Mouse (Mus musculus): ENCODE measurements at regions not wholly inside any gene's neighbourhood (a gene's known extent, or its start where the extent isn't known, plus 50 kb on each side); places are given as distances from the start of the nearest gene placed in this dataset.
"Not testable (repeated sequence)": the region's sequence is repeated elsewhere in the genome, so short reads cannot be mapped to it uniquely, and the experiment has no call there.

- H3K27me3 ChIP-seq (replicated peaks; ENCODE audit: control insufficient read depth, insufficient read depth, low read length), result no peaks in the 10 kb centered on the region
- TF ChIP-seq CTCF (IDR thresholded peaks at IDR 0.05; ENCODE audit: low read depth), result no peak
- peaks cover 47% of the 10 kb centered on the region for H3K9me3 ChIP-seq (ENCODE audit: control insufficient read depth)
These were observed 404.0 kb upstream of the Gm12887 start for GRCm38 (mm10) chr4:122025866-122026265.

GRCm38 (mm10) chr4:122022854-122023253 is 401.0 kb upstream of the Gm12887 start:
- H3K4me2 ChIP-seq (replicated peaks; ENCODE audit: low read depth), result no peak overlapping the region
- TF ChIP-seq CTCF (IDR thresholded peaks at IDR 0.05; ENCODE audit: low read depth), result no peak
- no peak for ATAC-seq
- no peak overlapping the region for H3K9ac ChIP-seq (ENCODE audit: low read depth, low read length)
- WGBS, result 85% methylated on average over 15 of the region's 15 CpGs
- peaks cover 54% of the 10 kb centered on the region for H3K9me3 ChIP-seq (ENCODE audit: control insufficient read depth)
- H3K4me1 ChIP-seq (replicated peaks; ENCODE audit: control insufficient read depth, insufficient read depth, low read length), result no peaks in the 10 kb centered on the region
- no peaks in the 10 kb centered on the region for H3K36me3 ChIP-seq (ENCODE audit: control insufficient read depth, insufficient read depth)
- H3K27ac ChIP-seq (ENCODE audit: low read depth, low read length), result no peak overlapping the region
- H3K4me3 ChIP-seq (ENCODE audit: low read depth, low read length), result no peak overlapping the region
- no peaks in the 10 kb centered on the region for H3K27me3 ChIP-seq (replicated peaks; ENCODE audit: control insufficient read depth, insufficient read depth, low read length)

More at GRCm38 (mm10) chr4:122025866-122026265, 404.0 kb upstream of the Gm12887 start:
- ATAC-seq, result no peak
- H3K4me2 ChIP-seq (replicated peaks; ENCODE audit: low read depth), result no peak overlapping the region
- no peaks in the 10 kb centered on the region for H3K4me1 ChIP-seq (replicated peaks; ENCODE audit: control insufficient read depth, insufficient read depth, low read length)
- no peak overlapping the region for H3K4me3 ChIP-seq (ENCODE audit: low read depth, low read length)
- H3K36me3 ChIP-seq (ENCODE audit: control insufficient read depth, insufficient read depth), result no peaks in the 10 kb centered on the region
- H3K27ac ChIP-seq (ENCODE audit: low read depth, low read length), result no peak overlapping the region
- 86% methylated on average over 1 of the region's 1 CpGs for WGBS
- no peak overlapping the region for H3K9ac ChIP-seq (ENCODE audit: low read depth, low read length)

- H3K9me3 ChIP-seq (ENCODE audit: control insufficient read depth), result peaks cover 41% of the 10 kb centered on the region
- 95% methylated on average over 26 of the region's 26 CpGs for WGBS
- not testable (repeated sequence) for H3K27me3 ChIP-seq (replicated peaks; ENCODE audit: control insufficient read depth, insufficient read depth, low read length)
These were observed 387.1 kb upstream of the Gm12887 start for GRCm38 (mm10) chr4:122008938-122009459.

GRCm38 (mm10) chr4:122008168-122008839 is 386.4 kb upstream of the Gm12887 start:
- ATAC-seq, result 0 out of 2 replicates have a peak, but pooled peaks have one; percentile 31
- Histone ChIP-seq H3K4me3 (ENCODE audit: low read depth, low read length) (no peak overlapping the region), H3K9ac (ENCODE audit: low read depth, low read length) (no peak overlapping the region), H3K36me3 (ENCODE audit: control insufficient read depth, insufficient read depth) (no peaks in the 10 kb centered on the region), H3K4me1 (replicated peaks; ENCODE audit: control insufficient read depth, insufficient read depth, low read length) (no peaks in the 10 kb centered on the region), H3K9me3 (ENCODE audit: control insufficient read depth) (peaks cover 46% of the 10 kb centered on the region), H3K4me2 (replicated peaks; ENCODE audit: low read depth) (no peak overlapping the region), H3K27me3 (replicated peaks; ENCODE audit: control insufficient read depth, insufficient read depth, low read length) (no peaks in the 10 kb centered on the region), H3K27ac (ENCODE audit: low read depth, low read length) (no peak overlapping the region)
- WGBS, result 94% methylated on average over 39 of the region's 39 CpGs
- TF ChIP-seq CTCF (IDR thresholded peaks at IDR 0.05; ENCODE audit: low read depth), result no peak

More at GRCm38 (mm10) chr4:122008938-122009459, 387.1 kb upstream of the Gm12887 start:
- not testable (repeated sequence) for H3K36me3 ChIP-seq (ENCODE audit: control insufficient read depth, insufficient read depth); H3K4me2 ChIP-seq (replicated peaks; ENCODE audit: low read depth); H3K4me3 ChIP-seq (ENCODE audit: low read depth, low read length); H3K27ac ChIP-seq (ENCODE audit: low read depth, low read length); H3K4me1 ChIP-seq (replicated peaks; ENCODE audit: control insufficient read depth, insufficient read depth, low read length); H3K9ac ChIP-seq (ENCODE audit: low read depth, low read length)
- ATAC-seq, result 0 out of 2 replicates have a peak, but pooled peaks have one; percentile 31

GRCm38 (mm10) chr4:121986741-121987140 is 364.8 kb upstream of the Gm12887 start:
- no peak for ATAC-seq

GRCm38 (mm10) chr4:121985371-121985770 is 363.5 kb upstream of the Gm12887 start:
- H3K36me3 ChIP-seq (ENCODE audit: control insufficient read depth, insufficient read depth), result no peaks in the 10 kb centered on the region
- no peaks in the 10 kb centered on the region for H3K4me1 ChIP-seq (replicated peaks; ENCODE audit: control insufficient read depth, insufficient read depth, low read length)
- peaks cover 22% of the 10 kb centered on the region for H3K9me3 ChIP-seq (ENCODE audit: control insufficient read depth)
- WGBS, result 56% methylated on average over 1 of the region's 1 CpGs
- H3K4me2 ChIP-seq (replicated peaks; ENCODE audit: low read depth), result no peak overlapping the region
- no peak overlapping the region for H3K4me3 ChIP-seq (ENCODE audit: low read depth, low read length)
- H3K27me3 ChIP-seq (replicated peaks; ENCODE audit: control insufficient read depth, insufficient read depth, low read length), result no peaks in the 10 kb centered on the region
- no peak overlapping the region for H3K9ac ChIP-seq (ENCODE audit: low read depth, low read length)
- TF ChIP-seq CTCF (IDR thresholded peaks at IDR 0.05; ENCODE audit: low read depth), result no peak
- no peak overlapping the region for H3K27ac ChIP-seq (ENCODE audit: low read depth, low read length)
- peak; percentile 16; the same call in 1 of the 2 replicates for ATAC-seq

More at GRCm38 (mm10) chr4:121986741-121987140, 364.8 kb upstream of the Gm12887 start:
- no peak for TF ChIP-seq CTCF (IDR thresholded peaks at IDR 0.05; ENCODE audit: low read depth)
- no peak overlapping the region for H3K4me2 ChIP-seq (replicated peaks; ENCODE audit: low read depth)
- H3K9ac ChIP-seq (ENCODE audit: low read depth, low read length), result no peak overlapping the region
- H3K27me3 ChIP-seq (replicated peaks; ENCODE audit: control insufficient read depth, insufficient read depth, low read length), result no peaks in the 10 kb centered on the region
- no peak overlapping the region for H3K27ac ChIP-seq (ENCODE audit: low read depth, low read length)
- 58% methylated on average over 2 of the region's 2 CpGs for WGBS
- peaks cover 22% of the 10 kb centered on the region for H3K9me3 ChIP-seq (ENCODE audit: control insufficient read depth)
- H3K4me3 ChIP-seq (ENCODE audit: low read depth, low read length), result no peak overlapping the region
- no peaks in the 10 kb centered on the region for H3K36me3 ChIP-seq (ENCODE audit: control insufficient read depth, insufficient read depth)
- no peaks in the 10 kb centered on the region for H3K4me1 ChIP-seq (replicated peaks; ENCODE audit: control insufficient read depth, insufficient read depth, low read length)

Measured in intestine, postnatal 0 days (tissue).